Mouse (Mus musculus) embryonic fibroblast, embryonic 13.5 days (primary cell): ENCODE data around the gene Rhoq.

Experiments
- CTCF ChIP-seq: IDR thresholded peaks from 2 replicates; pipeline ENCODE4 v1.5.1; 2011; ENCODE audit warnings: mild to moderate bottlenecking, control low read depth, low read length, moderate library complexity, borderline replicate concordance; ENCODE audit not compliant: insufficient read depth
- POLR2A ChIP-seq: IDR thresholded peaks from 2 replicates; pipeline ENCODE4 v1.6.1; 2011; ENCODE audit warnings: low read depth, mild to moderate bottlenecking, control low read depth, low read length, moderate library complexity

GRCm38 (mm10) chr17:86948801-86949200 lies 14.1 kb upstream of the Rhoq start:
- no peak for TF ChIP-seq CTCF
- no peak for TF ChIP-seq POLR2A
